Mouse (Mus musculus) gastrocnemius, postnatal 10 days (tissue): ENCODE data around the gene Tgfbi. TPM values are rescaled to one million over a fixed set of nuclear protein-coding genes. Genes with fewer than 3 reads are reported as not detected.

Experiments
- DNase-seq: peaks from one replicate; pipeline ENCODE4 v3.0.0; 2021; ENCODE audit warnings: mixed read lengths
- long read RNA-seq, 2 experiments: library from polyadenylated mRNA; stranded (forward); transcript quantifications; one replicate each; pipeline ENCODE4 v2.0.0; 2021
- total RNA-seq, 2 experiments: library from RNA; stranded (reverse); gene quantifications; 2 replicates each; pipeline ENCODE4 v1.2.3; 2021

Gene Tgfbi
- total RNA-seq = 10 to 100 TPM; 61.2 to 76.3 TPM
- long read RNA-seq, experiment 1, transcript Tgfbi-201 (17 exons, 2,714 nt) = major isoform, 47 of 66 reads
- long read RNA-seq, experiment 1, partial matches to known transcripts = 16 of 66 reads
- long read RNA-seq, experiment 1, other reads (novel, unspliced or antisense) = 3 of 66 reads
- long read RNA-seq, experiment 2, transcript Tgfbi-201 (17 exons, 2,714 nt) = major isoform, 30 of 48 reads
- long read RNA-seq, experiment 2, partial matches to known transcripts = 11 of 48 reads
- long read RNA-seq, experiment 2, other reads (novel, unspliced or antisense) = 7 of 48 reads

- peak; percentile 67 for DNase-seq
Observed at GRCm38 (mm10) chr13:56609103-56609856, at the start of gene Tgfbi. Gene Tgfbi, plus strand, starts transcription at chr13:56609523.

DNA sequence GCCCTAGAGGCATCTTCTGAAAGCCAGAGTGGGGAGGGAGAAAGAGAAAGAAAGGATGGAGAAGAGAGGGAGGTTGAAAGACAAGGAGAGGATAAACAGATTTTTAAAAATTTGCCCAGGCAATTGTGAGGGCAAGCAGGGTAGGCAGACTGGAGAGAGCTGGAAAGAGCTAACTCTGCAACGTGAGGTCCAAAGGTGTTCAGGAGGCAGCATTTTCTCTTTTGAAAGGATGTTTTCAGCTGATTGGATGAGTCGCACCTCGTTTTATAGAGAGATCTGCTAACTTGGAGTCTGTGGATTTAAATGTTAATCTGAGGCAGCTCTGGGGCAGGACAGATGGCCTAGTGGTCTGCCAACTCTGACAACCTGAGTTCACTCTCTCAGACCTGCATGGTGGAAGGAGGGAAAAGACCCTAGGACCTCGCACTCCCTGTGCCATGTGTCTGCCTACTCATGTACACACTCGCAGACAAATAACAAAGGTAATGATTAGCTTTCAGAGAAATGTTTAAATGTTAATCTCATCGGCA is 49.4 kb upstream of the Tgfbi start:
- DNase-seq = no peak

DNA sequence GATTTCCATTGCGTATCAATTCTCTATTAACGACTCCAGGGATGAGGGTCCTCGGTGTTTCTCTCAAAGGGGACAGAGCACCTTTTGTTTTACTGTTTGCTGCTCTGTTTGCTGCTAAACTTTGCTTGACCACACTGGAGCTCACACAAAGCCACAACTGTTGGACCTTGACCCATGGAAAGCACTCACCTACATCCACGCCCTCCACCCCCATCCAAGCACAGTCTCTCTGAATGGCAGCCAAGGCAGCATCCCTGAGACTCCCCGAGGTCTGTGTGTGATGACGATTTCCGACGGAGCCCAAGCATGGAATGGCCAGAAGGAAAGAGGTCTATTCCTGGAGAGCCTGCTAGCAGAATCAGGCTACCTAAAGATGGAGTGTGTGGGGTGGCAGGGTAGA is 48.2 kb upstream of the Tgfbi start:
- DNase-seq = no peak

DNA sequence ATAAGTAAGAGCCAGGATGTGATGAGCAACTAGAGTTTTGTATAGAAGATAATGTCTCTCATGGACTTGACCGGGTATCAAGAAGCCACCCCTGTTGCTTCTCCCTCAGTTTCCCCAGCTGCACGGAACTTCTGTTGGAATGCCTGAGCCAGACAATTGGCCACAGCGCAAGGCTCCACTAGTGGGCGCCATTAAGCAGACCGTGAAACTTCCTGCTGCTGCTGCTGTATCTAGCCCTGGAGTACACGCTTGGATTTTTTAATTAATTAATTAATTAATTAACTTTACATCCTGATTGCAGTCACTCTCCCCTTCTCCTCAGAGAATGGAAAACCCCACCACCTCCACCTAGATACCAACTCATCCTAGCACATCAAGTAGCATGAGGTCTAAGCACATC is 46.2 kb upstream of the Tgfbi start:
- DNase-seq = peak; percentile 58

DNA sequence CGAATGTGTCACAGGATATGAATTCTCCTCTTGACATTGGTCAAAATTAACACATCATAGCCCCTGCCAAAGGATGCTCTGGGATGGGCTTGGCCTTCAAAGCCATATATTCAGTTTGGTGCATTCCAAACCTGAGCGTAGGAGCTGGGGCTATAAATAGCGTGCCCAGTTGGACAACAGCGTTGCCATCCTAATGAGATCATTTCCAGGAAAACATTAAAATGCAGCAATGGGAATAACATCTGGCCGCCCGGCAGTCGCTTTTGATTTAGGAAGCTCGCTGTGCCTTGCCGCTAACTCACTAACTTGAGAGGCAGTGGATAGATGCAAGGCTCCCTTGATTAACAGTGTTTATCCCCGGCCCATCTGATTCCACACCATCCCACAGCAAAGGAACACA is 43.0 kb upstream of the Tgfbi start:
- no peak for DNase-seq

DNA sequence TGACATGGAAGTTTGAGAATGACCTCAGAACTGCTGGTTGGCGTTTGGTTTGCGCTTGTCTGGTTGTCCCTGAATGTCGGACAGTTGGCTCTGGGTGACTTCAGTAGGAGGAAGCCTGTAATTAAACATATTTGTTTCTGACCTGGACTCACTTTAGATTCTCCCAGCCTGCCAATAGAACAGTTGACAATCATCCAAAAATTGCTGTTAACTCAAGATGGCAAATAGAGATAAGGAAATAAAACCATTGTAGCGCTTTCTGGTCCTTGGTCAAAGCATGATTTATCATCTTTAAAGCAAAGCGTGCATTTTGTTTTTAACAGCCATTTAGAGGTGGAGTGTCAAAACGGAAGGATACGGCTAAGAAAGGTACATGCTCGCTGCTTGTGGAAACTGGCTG is 37.7 kb upstream of the Tgfbi start:
- DNase-seq = no peak

GRCm38 (mm10) chr13:56575074-56575473 is 34.2 kb upstream of the Tgfbi start:
- no peak for DNase-seq

DNA sequence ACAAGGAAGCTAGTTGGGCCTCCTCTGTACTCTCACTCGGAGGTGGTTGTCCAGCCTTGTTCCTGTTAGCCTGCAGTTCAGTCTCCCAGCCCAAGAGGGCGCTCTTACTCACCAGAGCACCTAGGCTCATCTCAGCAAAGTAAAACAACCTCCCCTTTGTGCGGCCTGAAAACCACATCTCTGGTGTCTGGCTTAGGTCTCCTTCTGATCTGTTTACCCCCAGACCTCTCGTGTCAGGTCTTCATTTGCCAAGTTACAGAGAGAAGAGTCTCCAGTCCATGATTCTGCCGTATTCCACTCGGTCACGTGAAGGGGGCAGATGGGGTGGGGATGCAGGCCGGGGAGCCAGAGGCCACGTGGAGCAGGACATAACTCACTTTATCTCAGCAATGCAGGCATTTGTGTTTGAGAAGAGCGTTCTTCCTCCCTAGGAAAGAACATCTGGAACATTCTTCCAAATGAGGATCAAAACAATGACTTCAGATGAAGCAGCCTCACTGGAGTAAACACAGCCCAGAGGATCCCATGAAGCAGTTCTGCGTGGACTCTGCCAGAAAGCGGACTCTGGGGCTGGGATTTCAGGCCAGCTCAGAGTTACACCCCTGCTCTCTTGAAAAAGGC is 33.5 kb upstream of the Tgfbi start:
- DNase-seq = peak; percentile 77

DNA sequence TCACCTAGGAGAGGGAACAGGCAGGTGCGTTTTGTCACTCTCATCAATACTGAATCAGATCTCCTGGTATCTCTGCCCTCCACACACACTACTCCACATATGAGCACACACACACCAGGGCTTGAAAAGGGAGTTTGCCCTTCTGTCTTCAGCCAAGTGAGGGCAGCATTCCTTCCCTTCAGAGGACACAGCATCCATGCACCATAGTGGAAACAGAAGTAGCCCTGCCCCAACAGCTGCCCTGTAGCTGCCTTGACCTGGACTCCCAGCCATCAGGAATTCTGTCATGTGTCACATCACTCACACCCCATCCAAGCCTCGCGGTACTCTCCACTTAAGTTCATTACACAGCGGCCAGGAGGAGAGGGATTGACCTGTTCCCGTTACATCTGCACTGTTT is 31.2 kb upstream of the Tgfbi start:
- no peak for DNase-seq

DNA sequence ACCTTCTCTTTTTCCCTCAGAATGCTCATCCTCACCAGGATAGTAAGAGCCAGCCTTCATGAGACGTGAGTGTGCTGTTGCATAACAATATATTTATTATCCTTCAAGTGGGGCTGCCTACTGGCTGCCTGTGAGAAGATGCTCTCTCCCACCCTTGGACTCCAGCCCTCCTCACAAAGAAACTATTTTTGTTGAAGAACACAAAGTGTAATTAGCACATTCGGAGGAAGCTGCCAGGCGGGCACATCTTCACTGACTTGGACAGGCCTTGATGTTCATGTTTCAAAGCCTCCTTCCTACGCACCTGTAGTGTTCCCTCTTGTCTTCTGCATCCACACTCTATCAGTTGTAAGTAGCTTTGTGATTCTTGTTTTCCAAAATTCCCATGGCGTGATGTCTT is 28.9 kb upstream of the Tgfbi start:
- no peak for DNase-seq

DNA sequence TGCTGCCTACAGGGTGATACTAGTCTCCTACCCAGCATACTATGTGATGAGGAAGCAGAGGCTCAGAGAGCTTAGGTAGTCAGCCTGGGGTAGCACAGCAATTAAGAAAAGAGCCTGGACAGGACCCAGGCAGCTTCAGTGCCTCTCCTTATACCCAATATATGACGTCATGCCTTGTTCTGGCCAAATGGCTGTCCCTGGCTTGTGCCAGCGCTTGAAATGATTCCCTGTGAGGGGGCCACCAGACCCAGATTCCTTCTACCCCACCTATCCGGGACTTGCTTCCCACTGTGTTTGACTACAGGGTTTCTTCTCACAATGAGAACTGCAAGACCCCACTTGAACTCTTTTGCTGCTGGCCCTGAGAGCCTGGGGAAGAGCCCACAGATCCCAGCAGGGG is 27.8 kb upstream of the Tgfbi start:
- DNase-seq = no peak

- DNase-seq = peak; percentile 56
Observed at GRCm38 (mm10) chr13:56581961-56582434, 27.3 kb upstream of the Tgfbi start.

- DNase-seq = no peak
Observed at GRCm38 (mm10) chr13:56582720-56583119, 26.6 kb upstream of the Tgfbi start.

- DNase-seq = no peak
Observed at GRCm38 (mm10) chr13:56586046-56586445, 23.3 kb upstream of the Tgfbi start.

DNA sequence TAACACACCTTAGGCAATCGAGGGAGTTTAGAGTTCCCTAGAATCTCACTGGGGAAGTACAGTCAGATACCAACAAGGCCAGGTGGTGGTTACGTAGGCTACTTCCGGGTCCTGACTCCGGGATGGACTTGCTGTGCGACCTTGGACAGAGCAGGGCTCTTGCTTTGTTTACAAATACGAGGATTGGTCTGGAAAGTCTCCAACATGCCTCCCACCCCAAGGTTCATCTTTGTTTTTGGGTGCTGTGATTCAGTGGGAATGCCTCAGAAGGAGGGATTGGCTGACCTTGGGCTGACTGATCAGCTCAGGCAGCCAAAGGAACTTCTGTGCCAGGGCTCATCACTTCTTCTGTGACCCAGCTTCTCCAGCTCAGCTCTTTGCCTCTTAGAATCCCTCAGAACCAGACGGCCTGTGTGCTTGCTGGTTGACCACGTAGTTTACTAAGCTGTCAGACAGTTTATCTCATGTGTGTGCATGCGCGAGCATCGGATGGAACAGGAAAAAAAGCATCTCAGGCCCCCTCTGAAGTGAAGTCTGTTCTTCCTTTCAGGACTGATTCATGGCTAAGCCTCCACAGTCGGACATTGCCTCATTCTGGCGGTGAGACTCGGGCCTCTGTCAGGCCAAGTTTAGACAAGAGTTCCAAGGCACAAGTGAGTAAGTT is 20.7 kb upstream of the Tgfbi start:
- peak; percentile 37 for DNase-seq

DNA sequence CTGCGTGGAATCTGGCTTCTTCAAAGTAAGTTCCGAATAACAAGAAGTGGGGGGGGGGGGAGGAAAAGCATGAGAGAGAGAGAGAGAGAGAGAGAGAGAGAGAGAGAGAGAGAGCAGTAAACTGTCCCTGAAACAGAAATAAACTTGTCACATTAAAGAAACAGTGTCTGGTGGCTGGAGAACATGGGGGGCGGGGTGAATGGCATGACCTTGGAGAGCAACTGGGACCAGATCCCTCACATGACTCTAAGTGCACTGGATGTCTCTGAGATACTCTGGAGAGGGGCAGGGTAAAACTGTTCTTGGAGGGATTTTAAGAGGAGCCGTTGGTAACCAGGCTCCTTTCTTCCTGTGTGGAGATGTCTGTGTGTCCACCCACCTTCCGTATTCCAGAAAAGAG is 19.1 kb upstream of the Tgfbi start:
- DNase-seq = no peak

DNA sequence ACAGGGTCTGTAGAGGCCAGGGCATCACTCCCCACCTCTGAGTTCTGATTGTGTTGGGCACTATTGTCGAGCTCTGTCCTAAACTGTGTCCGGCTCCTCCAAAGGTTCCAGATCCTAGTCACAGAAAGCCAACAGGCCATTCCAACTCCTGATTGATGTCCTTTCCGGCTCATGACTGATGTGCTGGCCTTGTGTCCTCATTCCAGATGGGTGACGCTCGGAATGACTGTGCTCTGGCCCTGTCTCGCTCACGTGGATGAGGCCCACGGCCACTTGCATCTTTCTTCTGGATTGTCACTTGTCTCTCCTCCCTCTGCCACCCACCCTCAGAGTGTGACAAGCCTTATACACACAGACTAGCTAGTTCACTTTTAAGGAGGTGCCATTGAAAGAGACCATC is 18.1 kb upstream of the Tgfbi start:
- no peak for DNase-seq

DNA sequence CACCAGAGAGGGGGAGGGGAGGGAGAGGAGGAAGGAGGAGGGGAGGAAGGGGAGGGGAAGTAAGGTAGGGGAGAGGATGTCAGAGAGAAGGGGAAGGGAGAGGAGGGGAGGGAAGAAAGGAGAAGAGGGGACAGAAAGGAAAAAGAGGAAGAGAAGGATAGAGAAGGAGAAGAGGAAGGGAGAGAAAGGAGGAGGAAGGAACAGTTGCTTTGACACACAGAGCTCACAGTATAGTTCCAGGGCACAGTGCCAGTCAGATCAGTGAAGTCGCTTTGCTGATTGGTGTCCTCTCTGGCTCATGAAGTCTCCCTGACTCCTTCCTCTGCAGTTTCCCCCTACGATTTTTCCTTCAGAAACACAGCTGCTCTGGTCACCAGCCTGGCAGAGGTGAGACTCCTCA is 17.4 kb upstream of the Tgfbi start:
- DNase-seq = no peak

DNA sequence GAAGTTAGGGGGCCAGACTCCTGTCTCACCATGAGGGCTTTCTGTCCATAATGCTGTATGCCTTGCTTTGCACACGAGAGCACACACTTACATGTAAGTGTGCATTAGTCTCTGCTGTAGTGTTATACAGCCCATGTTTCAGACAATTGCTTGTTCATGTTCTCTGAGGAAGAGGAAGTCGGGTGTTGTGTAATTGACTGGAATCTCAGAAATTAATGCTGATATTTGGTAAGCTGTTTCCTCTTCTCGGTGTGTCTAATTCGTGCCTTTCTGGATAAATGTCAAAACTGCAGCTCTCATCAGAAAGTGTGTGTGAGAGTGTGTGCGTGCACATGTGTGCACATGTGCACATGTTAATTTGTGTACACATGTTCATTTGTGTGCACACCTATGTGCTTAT is 16.1 kb upstream of the Tgfbi start:
- DNase-seq = no peak

GRCm38 (mm10) chr13:56593961-56594391 is 15.3 kb upstream of the Tgfbi start:
- no peak for DNase-seq

DNA sequence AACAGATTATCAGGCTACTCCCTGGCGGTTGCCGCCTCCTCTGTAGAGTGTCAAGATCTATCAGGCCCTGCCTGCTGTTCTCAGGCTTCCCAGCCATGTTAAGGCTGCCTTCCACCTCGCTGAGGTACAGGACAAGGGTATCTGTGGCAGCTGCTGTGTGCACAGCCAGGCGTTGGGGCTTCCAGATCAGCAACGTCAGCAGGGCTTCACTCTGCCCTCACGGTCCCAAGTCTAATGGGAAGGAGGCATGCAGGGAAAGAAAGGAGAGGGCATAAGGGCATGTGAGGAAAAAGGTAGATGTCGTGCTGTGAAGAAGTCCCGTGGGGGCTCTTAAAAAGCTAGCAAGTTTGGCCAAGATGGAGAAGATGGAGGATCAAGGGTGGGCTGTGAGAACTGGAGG is 14.1 kb upstream of the Tgfbi start:
- no peak for DNase-seq

DNA sequence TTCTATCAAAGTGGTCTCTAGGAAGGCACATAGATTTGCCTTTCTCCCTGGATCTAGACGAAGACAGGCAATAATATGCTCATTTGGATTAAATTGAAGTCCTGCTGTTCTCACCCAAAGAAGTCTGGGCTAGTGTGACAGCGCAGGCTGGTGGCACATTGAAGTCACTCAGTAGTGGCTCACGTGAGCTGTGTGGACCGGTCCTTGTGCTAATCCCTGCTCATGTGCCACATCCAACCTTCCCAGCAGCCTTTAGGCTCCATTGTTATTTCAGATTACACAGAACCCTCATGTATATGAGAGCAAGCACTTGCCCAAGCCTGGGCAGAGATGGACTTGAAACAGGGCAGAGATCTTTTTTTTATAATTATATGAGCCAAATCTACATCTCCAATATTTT is 12.0 kb upstream of the Tgfbi start:
- DNase-seq = no peak
